Mouse (Mus musculus) frontal cortex, adult (tissue): ENCODE measurements around the gene Rpia.

Source experiments
- ATAC-seq: cut with Nextera tagmentation; 2 replicates; pipeline ENCODE4 v1.9.2; 2017; ENCODE audit warnings: mild to moderate bottlenecking, moderate library complexity, mixed read lengths; ENCODE audit not compliant: low TSS enrichment

Rpia gene

DNA sequence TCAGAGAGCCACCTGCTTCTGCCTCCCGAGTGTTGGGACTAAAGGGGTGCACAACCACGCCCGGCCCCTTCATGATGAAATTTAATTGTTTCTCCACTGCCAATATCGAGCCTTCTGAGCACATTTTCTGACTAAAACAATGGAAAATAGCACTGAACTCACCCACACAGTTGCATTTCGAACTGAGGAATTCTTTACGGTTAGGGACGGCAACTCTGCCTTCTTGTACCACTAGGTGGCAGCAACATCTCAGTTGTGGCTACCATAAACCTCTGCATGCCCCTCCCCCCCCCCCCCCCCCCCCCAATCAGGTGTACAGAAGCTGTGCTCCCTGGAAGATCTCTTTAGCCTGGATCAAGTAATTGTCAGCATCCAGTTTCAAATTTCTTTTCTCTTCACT is 13.2 kb upstream of the Rpia start:
- ATAC-seq, result peak; percentile 62

DNA sequence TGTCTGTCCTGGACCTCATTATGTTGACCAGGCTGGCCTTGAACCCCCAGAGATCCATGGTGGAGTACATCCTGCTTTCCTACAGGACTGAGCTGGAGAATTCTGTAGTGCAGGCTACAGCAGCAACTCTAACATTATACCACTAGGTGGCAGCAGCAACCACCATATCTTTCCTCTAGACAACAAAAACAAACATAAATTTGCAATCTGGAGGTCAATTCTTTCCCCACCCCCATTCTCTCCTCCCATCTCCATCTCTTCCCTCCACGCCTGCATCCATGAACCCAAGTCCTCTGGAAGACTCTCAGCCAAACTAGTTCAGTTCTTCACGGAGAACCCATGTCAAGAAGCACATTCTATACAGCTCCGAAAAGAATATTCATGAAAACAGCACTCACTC is 12.6 kb upstream of the Rpia start:
- peak; percentile 67 for ATAC-seq

DNA sequence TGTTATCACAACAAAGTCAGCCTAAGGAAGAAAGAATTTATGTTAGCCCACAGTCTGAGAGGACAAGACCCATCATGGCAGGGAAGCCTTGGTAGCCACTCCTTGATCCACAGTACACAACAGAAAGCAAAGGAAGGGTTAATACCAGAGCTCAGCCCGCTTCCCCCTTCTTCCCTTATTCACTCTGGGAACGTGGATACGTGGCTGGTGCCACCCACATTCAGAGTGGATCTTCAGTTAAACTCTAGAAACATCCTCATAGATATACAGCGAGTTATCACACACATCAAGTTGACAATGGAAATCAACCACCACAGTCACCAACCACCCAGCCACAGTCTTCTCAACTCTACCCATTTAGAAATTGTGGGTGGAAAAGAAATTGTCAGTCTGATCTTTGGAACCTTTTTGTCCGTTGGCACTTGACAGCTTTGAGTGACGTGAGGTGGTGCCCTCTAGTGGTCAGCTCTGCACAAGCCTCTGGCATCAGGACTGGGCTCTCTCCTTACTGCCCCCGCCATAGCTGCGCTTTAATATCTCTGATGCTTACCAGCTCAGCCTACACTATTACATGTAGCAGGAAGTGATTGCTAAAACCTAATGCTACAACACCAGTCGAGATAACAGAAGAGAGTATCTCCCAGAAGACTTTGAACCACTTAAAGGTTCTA is 5.7 kb upstream of the Rpia start:
- peak; percentile 80 for ATAC-seq

DNA sequence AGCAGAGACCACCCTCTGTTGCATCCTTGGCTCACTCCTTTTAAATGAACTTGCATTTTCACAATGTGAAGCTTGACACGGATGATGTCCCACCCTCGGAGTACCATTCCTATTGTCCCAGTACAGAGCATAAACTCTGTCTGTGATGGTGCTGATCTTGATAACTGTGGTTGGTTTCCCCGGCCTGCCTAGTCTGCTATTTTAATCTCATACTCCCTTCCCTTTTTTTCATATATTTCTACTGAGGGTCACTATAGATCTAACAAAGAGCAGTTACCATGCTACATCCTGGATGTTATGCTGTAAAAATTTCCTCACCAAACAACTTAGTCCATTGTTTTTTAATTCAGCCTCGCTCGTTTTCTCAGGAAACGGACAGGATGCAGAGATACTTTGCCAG is 4.9 kb upstream of the Rpia start:
- no peak for ATAC-seq

DNA sequence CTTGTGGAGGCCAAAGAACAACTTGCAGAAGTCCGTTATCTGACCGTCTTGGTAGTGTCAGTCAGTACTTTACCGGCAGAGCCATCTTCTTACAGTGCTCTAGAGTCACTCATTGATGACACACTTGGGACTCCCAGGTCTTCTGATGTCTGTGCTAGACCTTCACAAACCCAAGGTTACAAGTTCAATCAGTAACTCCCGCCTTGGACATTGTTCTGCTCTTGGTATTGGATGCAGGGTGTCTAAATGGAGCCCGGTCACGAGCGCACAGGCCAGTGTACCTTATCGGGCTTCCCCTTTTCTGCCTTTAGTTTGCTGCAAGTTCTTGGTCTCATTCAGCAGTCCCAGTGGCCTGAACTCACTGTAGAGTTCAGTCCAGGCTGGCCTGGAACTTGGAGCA is 612 bp upstream of the Rpia start:
- 0 out of 2 replicates have a peak, but pooled peaks have one; percentile 7 for ATAC-seq

DNA sequence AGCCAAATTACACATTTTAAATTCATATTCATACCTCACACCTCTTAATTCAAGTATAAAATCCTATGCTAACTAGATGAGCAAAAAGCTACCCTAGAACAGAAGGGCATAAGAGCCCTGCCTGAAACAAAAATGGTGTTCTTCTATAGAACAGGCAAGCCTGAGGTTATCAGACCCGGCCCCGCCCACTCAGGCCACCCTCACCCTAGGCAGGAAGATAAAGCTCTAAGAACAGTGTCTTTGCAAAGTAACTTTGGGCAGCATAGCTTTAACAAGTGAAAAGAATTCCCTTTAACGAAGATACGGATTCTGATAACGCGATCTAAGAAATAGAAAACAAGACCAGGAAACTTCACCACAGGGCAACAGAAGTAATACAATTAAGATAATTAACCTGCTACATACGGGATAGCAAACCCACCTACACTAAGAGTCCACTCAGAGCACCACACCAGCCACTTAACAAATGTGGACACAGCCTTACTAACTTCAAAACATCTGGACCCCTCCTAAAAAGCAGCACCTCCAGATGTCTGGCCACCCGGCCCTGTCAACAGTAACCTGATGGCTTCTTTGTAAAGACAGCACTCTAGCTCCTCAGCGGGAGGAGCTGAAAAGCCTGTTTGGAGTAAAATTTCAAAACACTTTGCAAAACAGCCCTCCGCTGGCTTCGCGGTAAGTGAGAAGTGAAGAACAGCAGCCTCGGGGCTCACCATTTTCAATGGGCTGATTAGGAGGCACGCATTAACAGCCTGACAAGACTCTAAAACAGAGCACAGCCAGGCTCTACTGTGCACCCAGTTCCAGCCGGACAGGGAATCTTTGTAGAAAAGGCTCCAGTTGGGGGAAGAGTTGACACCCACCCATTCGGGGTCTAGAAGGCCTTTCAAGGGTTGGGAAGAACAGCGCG is 925 bp downstream of the Rpia start:
- ATAC-seq, result peak; percentile 26; the same call in 1 of the 2 replicates

DNA sequence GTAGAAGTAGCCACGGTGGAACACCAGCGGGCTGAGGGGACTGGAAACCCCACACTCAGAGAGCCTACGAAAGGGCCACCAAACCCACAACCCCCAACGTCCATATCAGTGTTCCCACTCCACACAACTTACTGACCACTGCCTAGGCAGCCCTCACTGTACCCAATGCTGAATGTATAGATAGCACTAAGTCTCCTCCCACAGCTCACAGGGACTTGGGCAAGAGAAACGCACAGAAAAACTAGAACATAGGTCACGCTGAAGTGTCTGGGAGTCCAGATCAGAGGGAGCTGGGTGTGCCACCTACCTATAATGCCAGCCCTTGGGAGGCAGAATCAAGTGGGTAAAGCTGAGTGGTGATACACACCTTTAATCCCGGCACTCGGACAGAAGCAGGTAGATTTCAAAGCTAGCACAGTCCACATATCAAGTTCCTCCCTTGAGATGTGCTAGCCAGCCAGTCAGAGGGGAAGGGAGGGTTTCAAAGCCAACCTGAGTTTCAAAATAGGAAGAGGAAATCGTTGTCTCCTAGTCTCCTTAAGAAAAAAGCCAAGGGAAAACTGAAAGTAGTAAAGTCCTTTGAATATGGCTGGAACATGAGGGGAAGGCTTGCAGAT is 1.9 kb downstream of the Rpia start:
- no peak for ATAC-seq

DNA sequence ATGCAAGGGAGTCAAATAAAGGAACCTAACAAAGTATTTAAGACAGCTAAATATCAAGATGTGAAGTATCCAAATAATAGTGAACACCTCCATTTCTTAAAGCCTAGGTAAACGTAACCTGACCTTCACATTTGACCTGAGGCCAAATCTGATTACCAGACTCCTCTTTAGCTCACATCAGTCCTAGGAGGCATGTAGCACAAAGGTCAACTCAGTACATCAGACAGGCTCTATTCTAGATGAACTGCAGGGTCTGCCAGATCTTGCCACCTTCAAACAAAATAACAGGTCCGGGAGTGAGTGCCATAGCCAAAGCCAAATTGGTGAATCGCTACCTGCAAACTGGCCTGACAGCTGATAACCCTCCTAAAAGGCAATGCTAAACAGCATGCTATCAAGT is 2.9 kb downstream of the Rpia start:
- no peak for ATAC-seq

DNA sequence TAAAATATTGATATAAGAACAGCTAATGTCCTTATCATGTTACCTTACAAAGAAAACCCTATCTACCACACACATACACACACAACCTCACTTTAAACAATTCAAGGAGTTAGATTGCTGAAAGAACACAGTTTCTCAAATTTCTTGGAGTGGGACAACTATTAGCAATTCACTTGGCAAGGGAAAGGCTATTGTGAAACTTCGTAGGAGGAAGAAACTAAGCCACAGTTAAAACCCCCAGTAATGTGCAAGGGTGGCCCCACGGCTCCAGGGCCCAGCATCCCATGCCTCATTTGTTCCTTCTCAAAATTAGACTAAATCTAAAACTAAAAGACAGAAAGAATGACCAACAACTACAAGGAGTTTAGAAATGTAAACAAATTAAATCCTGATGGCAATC is 4.5 kb downstream of the Rpia start:
- no peak for ATAC-seq

DNA sequence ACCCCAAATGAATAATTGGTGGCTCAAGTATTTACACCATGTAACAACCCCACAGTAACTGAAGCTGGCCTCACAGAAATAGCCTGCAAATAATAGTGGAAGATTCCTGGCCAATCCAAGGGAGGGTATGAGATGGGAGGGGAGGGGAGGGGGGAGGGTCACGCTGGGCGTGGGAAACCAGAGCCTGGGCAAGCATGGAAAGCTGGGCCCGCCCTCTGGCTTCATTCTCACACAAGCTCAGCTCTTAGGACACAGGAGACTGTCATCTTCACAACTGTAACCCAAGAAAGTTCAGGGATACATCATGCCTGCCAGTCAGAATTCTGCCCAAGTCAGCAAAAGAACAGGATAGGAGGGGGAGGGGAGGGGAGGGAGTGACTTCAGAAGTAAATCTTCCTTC is 6.2 kb downstream of the Rpia start:
- ATAC-seq, result no peak

DNA sequence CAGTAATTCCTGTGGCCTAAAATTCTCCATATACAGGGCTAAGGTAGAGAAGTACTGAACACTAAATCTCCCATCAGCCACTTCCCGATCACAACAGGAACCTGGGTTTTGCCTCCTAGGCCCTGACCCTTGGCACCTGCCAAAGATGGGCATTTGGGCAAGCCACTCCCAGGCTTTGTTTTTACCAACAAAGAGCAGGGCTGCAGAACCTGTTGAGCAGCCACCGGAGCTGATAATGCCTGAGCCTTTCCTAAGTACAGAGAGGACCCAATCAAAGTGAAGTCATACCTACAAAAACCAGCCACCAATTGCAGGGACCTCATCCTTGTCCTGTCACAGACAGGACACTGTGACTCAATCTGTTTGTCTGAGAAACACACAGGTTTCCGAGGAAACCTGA is 7.2 kb downstream of the Rpia start:
- ATAC-seq, result no peak

DNA sequence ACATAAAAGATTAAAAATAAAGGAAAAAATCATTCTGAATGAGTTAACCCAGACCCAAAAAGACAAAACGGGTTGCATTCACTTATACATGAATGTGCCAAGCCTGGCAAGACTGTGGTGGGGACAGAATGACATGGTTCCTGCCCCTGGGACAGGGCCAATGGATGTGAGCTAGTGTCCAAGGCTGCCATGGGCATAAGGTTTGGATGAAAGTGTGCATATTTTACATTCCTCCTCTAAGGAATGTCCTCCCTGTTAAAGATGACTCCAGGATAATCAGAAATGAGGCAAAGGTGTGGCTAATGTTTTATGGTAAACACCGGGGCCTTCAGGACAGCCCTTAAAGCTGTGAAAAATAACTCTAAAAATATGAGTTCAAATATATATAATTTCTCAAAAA is 10.7 kb downstream of the Rpia start:
- ATAC-seq, result no peak

DNA sequence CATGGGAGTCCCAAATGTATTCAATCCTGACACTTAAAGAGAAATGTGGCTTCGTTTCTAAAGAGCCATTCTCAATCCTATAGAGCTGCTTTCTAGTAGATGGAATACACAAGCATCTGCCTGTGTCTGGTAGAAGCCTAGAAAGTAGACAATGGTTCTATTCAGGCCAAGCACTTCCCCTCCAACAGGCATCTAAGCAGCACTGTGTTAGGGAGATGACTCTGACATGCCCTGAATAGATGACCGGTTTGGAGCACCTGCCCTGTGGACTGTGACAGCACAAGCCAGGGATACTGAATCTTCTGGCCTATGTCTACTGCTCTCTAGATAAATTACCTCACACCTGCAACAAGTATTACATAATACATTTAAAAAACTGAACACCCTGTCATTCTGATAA is 17.7 kb downstream of the Rpia start:
- peak; percentile 63 for ATAC-seq

DNA sequence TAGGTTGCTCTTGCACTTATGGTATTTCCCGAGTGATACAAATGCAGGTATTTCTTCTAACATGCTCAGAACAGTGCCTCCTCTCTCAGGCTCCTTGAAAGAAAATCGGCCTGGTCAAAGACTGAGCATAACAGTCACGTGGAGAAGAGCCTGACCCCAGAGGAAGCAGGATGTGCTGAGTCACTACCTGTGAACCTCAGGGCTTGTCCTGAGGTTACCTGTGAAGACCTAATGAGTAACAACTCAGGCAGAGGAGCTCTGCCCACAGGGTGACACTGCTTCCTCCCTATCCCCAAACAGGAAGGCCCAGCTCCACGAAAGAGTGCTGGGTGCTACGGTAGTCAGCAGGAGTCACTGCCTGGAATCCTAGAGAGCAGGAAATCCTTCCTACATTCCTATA is 18.3 kb downstream of the Rpia start:
- ATAC-seq, result no peak

DNA sequence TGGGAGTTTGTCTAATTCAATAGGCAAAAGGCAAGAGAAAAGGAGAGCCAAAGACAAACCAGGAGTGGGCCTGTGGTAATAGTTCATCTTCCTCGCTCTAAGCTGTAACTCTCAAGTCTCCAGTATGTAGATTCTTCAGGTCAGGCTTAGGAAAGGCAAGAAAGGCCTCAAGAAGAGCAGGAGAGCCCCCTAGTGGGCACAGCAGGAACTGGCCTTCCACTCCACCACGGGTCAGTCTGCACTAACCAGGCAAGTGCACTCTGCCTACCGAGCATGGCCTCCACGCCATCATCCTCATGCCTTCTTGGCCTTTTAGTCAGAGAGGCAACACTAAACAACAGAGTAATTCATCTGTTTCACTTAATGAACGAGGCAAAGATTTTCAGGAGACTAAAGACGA is 23.3 kb downstream of the Rpia start:
- ATAC-seq, result peak; percentile 95

DNA sequence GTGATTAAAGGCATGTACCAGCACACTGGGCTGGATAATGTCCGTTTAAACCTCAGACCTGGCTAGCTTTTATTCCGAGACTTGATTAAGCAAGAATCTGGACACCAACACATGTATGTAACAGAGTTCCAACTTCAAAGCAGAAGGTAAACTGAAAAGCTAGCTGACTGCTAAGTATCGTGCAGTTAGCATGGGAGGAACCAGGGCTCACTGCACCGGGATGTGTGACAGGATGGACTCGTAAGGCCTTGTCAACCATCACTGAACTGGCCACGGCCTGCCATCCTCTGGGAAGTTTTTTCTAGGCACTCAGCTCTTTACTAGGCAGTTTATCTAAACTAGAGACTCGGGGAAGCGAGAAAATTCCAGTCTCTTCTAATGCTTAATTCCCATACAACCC is 27.0 kb downstream of the Rpia start:
- no peak for ATAC-seq

DNA sequence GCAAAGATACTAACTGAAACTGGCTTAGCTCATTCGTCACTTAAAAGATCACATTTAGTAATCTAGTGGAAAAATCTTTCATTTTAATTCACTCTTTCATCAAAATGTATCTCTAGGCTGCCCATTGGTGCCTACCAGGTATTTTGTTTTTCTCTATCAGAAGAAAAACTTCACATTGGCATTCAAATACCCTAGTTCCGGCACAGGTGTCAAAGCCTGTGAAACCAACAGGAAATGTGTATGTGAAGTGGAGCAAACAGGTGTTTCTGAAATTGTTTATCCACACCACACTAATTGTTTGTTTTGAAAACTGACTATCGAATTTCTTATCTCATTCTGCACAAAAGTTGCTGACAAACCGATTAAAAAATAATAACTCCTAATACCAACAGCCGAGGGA is 27.5 kb downstream of the Rpia start:
- no peak for ATAC-seq

DNA sequence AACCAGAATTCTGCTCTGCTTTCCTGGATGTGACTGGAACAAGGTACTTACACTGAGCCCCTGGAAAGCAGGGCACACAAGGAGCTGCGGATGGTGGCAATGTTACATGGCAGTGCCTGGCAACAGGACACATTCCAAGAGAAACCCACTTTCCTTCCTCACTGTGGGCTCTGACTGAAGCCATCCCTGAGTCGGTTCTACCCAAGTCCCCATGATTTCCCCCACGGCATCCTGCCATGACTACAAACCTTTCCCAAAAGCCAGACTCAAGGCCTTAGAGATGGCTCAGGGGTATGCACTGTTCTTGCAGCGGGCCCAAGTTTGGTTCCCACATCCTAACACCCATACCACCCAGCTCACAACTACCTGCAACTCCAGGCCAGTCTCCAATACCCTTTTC is 28.2 kb downstream of the Rpia start:
- no peak for ATAC-seq

DNA sequence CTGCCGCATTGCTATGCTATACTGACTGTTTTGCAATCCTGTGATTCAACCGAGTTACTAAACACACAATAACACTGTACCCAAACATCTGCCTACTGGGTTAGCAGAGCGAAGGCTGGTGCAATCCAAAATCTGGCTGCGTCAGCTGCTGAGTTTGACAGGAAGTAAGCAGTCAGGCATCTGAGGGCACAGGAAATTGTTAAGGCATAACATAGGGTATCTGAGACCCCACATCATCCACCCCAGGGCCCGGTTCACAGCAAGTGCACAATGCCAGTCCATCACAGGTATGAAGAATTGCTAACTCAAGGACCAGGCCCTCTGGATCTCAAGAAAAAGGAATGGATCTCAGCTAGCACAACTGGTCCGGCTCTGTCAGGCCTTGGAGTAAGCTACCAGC is 29.4 kb downstream of the Rpia start:
- ATAC-seq, result 0 out of 2 replicates have a peak, but pooled peaks have one; percentile 6

DNA sequence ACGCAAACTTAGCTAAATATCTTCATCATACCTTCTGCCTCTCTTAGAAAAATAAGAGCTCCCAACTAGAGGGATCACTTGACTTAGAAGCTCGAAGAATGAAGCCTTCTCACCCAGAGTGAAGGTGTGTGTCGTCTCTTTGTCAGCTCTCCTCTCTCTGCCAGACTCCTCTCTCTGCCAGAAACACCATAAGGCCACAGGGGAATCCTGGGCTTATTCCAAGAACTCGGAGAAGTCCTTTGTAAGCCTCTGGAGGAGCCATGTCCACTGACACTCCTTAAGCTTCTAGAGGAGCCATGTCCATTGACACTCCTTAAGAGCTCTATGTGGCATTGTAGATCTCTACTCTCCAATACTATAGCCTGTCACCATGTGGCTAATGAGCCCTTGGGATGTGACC is 31.1 kb downstream of the Rpia start:
- peak; percentile 67; the same call in 1 of the 2 replicates for ATAC-seq

DNA sequence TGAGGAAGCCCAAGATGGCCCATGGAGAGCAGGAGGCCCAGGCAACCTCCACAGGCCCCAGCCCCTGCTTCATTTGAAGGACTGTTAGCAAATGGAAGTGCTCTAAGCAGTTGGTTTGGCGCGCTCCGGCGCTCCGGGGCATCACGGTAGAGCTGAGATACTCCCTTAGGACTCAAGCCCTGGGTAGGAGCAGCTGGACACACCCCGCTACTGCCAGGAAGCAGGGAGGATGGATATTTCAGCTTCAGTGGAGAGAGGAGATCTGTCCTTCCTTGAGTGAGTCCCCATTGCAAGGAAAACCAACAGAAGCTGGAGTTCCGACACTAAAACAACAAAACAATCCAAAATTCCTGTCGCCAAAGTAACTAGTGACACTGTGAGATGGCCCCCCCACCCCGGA is 37.2 kb downstream of the Rpia start:
- ATAC-seq, result no peak

DNA sequence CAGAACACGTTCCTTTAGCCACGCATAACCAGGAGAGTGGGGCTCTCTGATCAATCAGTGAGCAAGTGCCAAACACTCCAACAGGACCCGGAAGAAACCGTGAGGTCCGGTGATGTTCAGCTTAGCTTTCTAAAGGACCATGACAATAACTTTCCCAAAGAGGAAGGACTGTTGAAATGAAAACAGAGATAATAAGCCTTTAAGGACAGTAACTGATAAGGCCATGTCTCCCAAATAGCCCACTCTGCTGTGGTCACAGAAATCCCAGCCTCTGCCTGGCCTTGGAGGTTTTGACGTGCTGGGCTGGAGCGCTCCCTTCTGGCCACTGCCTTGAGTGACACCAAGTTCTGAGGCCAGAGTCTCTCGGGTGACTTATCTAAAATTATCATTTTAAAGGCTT is 39.7 kb downstream of the Rpia start:
- no peak for ATAC-seq

DNA sequence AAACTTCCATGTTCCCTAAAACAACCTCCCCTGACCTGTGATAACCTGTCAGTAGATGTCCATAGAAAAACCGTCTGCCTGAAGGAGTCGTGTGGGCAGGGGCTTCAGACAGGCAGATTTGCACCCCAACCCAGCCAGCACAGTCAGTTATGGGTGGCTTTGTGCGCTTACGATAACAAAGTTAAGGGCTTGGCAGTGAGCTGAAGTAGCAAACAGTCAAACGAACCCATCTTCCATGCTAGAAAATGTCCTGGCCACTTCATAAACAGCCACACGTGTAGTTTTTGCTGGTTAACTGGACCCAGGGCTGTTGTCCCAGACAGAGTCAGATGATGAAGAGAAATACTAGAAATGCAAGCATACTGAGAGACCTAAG is 40.1 kb downstream of the Rpia start:
- no peak for ATAC-seq
